In genomic region chr17:12718251-12718650, GRCm38 (mm10) we compare ENCODE assay signal across 15 mouse cellular contexts. TPM values are rescaled to one million over a fixed set of nuclear protein-coding genes. Genes with fewer than 3 reads are reported as not detected.
DNase-seq lines count a peak whose midpoint lies in the region; ATAC-seq and TF ChIP-seq lines count a peak whose summit lies in the region.
"Had no signal": no experiment of that assay in that cellular context is flagged by ENCODE, and none has a peak within 500 bp of the region (broad histone marks: within the 10 kb centered on the region; RNA-seq: fewer than 3 reads in every experiment).

No protein-coding gene starts in this region.

- H3K36me3 ChIP-seq in forebrain, embryonic 15.5 days: peaks cover 53% of the 10 kb centered on the region
- peaks cover 83% of the 10 kb centered on the region for H3K36me3 ChIP-seq in forebrain, embryonic 12.5 days (replicated peaks)
- peaks cover 5% of the 10 kb centered on the region; the same call in 1 of the 2 replicates for H3K36me3 ChIP-seq in intestine, embryonic 16.5 days (ENCODE audit: control insufficient read depth, insufficient read depth, low read length)
- peaks cover 58% of the 10 kb centered on the region for H3K36me3 ChIP-seq in intestine, postnatal 0 days (ENCODE audit: control insufficient read depth, insufficient read depth)
- peaks cover 18% of the 10 kb centered on the region for H3K36me3 ChIP-seq in stomach, embryonic 15.5 days
- H3K36me3 ChIP-seq in stomach, postnatal 0 days (ENCODE audit: control insufficient read depth, insufficient read depth, low read length): peaks cover 11% of the 10 kb centered on the region

- H3K4me2 ChIP-seq in forebrain, embryonic 15.5 days (replicated peaks): no peak overlapping the region
- H3K4me2 ChIP-seq in forebrain, embryonic 12.5 days: no peak overlapping the region
- no peak overlapping the region for H3K4me2 ChIP-seq in intestine, embryonic 16.5 days (ENCODE audit: low read depth, low read length)
- no peak overlapping the region for H3K4me2 ChIP-seq in intestine, postnatal 0 days (replicated peaks; ENCODE audit: low read depth)
- H3K4me2 ChIP-seq in stomach, embryonic 15.5 days: no peak overlapping the region
- H3K4me2 ChIP-seq in stomach, postnatal 0 days (replicated peaks; ENCODE audit: low read depth): no peak overlapping the region

- no peak overlapping the region for H3K4me3 ChIP-seq in forebrain, embryonic 15.5 days
- no peak overlapping the region for H3K4me3 ChIP-seq in forebrain, embryonic 12.5 days (replicated peaks)
- H3K4me3 ChIP-seq in intestine, embryonic 16.5 days (ENCODE audit: low read length): no peak overlapping the region
- H3K4me3 ChIP-seq in intestine, postnatal 0 days (ENCODE audit: low read depth, low read length): no peak overlapping the region
- no peak overlapping the region for H3K4me3 ChIP-seq in stomach, embryonic 15.5 days (replicated peaks)
- no peak overlapping the region for H3K4me3 ChIP-seq in stomach, postnatal 0 days (ENCODE audit: low read depth, low read length)
- H3K4me3 ChIP-seq: myocyte had no signal

- H3K27ac ChIP-seq in forebrain, embryonic 15.5 days (replicated peaks): peak overlapping the region; percentile 49; the same call in 1 of the 2 replicates
- H3K27ac ChIP-seq in forebrain, embryonic 12.5 days: no peak overlapping the region
- 0 out of 2 replicates have a peak overlapping the region, but pooled peaks have one; percentile 25 for H3K27ac ChIP-seq in intestine, embryonic 16.5 days (ENCODE audit: low read length)
- no peak overlapping the region for H3K27ac ChIP-seq in intestine, postnatal 0 days (ENCODE audit: low read depth, low read length)
- H3K27ac ChIP-seq in stomach, embryonic 15.5 days: peak overlapping the region; percentile 52; the same call in 1 of the 2 replicates
- H3K27ac ChIP-seq in stomach, postnatal 0 days (replicated peaks): no peak overlapping the region
- H3K27ac ChIP-seq: macrophage had no signal

- H3K9ac ChIP-seq in forebrain, embryonic 15.5 days (replicated peaks): no peak overlapping the region
- no peak overlapping the region for H3K9ac ChIP-seq in forebrain, embryonic 12.5 days
- no peak overlapping the region for H3K9ac ChIP-seq in intestine, embryonic 16.5 days (ENCODE audit: low read depth, low read length)
- H3K9ac ChIP-seq in intestine, postnatal 0 days (ENCODE audit: low read depth, low read length): no peak overlapping the region
- H3K9ac ChIP-seq in stomach, embryonic 15.5 days: no peak overlapping the region
- H3K9ac ChIP-seq in stomach, postnatal 0 days (ENCODE audit: low read length): no peak overlapping the region

- ATAC-seq in forebrain, embryonic 15.5 days (replicated peaks): peak; percentile 87
- ATAC-seq in forebrain, embryonic 12.5 days (ENCODE audit: low FRiP score): no peak
- ATAC-seq in intestine, embryonic 16.5 days: no peak
- no peak for ATAC-seq in intestine, postnatal 0 days
- no peak for ATAC-seq in stomach, embryonic 15.5 days (ENCODE audit: insufficient read depth, low FRiP score, low read depth)
- ATAC-seq in stomach, postnatal 0 days (ENCODE audit: low FRiP score, low TSS enrichment): no peak

- no peaks in the 10 kb centered on the region for H3K9me3 ChIP-seq in forebrain, embryonic 15.5 days
- no peaks in the 10 kb centered on the region for H3K9me3 ChIP-seq in forebrain, embryonic 12.5 days
- no peaks in the 10 kb centered on the region for H3K9me3 ChIP-seq in intestine, embryonic 16.5 days (ENCODE audit: control insufficient read depth, low read length)
- H3K9me3 ChIP-seq in intestine, postnatal 0 days (ENCODE audit: control insufficient read depth): no peaks in the 10 kb centered on the region
- H3K9me3 ChIP-seq in stomach, embryonic 15.5 days: no peaks in the 10 kb centered on the region
- H3K9me3 ChIP-seq in stomach, postnatal 0 days (ENCODE audit: control insufficient read depth, low read length): no peaks in the 10 kb centered on the region

- TF ChIP-seq EP300 in stomach, postnatal 0 days (optimal IDR thresholded peaks at IDR 0.05): no peak

- DNase-seq in stomach, postnatal 0 days (ENCODE audit: low spot score): no peak
- DNase-seq in adrenal gland, adult 18-20 months (ENCODE audit: low spot score in 2 of 2): no peak
- no peak for DNase-seq in kidney, postnatal 4 days
- DNase-seq: adrenal gland, postnatal 36 days; B cell, adult 2 months; kidney, adult 8-10 months; thymus, adult 18-20 months had no signal

- 78% methylated on average over 7 of the region's 7 CpGs for WGBS in forebrain, embryonic 15.5 days
- WGBS in forebrain, embryonic 12.5 days: 88% methylated on average over 7 of the region's 7 CpGs
- WGBS in intestine, embryonic 16.5 days: 43% methylated on average over 7 of the region's 7 CpGs
- WGBS in intestine, postnatal 0 days: 42% methylated on average over 7 of the region's 7 CpGs
- 51% methylated on average over 7 of the region's 7 CpGs for WGBS in stomach, embryonic 15.5 days
- WGBS in stomach, postnatal 0 days: 52% methylated on average over 7 of the region's 7 CpGs

- peaks cover 9% of the 10 kb centered on the region; the same call in 1 of the 2 replicates for H3K4me1 ChIP-seq in forebrain, embryonic 15.5 days
- no peaks in the 10 kb centered on the region for H3K4me1 ChIP-seq in forebrain, embryonic 12.5 days
- H3K4me1 ChIP-seq in intestine, embryonic 16.5 days (ENCODE audit: control insufficient read depth, insufficient read depth, low read length): peaks cover 7% of the 10 kb centered on the region
- peaks cover 13% of the 10 kb centered on the region; the same call in 1 of the 2 replicates for H3K4me1 ChIP-seq in intestine, postnatal 0 days (replicated peaks; ENCODE audit: control insufficient read depth, insufficient read depth, low read length)
- peaks cover 11% of the 10 kb centered on the region; the same call in 1 of the 2 replicates for H3K4me1 ChIP-seq in stomach, embryonic 15.5 days
- H3K4me1 ChIP-seq in stomach, postnatal 0 days (replicated peaks; ENCODE audit: control insufficient read depth, insufficient read depth): no peaks in the 10 kb centered on the region

- TF ChIP-seq CTCF in intestine, postnatal 0 days (IDR thresholded peaks at IDR 0.05; ENCODE audit: low read depth): no peak
- no peak for TF ChIP-seq CTCF in stomach, postnatal 0 days (IDR thresholded peaks at IDR 0.05; ENCODE audit: low read depth)

- no peaks in the 10 kb centered on the region for H3K27me3 ChIP-seq in forebrain, embryonic 15.5 days
- H3K27me3 ChIP-seq in forebrain, embryonic 12.5 days: no peaks in the 10 kb centered on the region
- no peaks in the 10 kb centered on the region for H3K27me3 ChIP-seq in intestine, embryonic 16.5 days (replicated peaks; ENCODE audit: control insufficient read depth, insufficient read depth, low read length)
- H3K27me3 ChIP-seq in intestine, postnatal 0 days (replicated peaks; ENCODE audit: control insufficient read depth, insufficient read depth, low read length): no peaks in the 10 kb centered on the region
- H3K27me3 ChIP-seq in stomach, embryonic 15.5 days (replicated peaks): no peaks in the 10 kb centered on the region
- H3K27me3 ChIP-seq in stomach, postnatal 0 days (ENCODE audit: control insufficient read depth, insufficient read depth, low read length): no peaks in the 10 kb centered on the region

RNA-seq across cellular contexts. Expression of gene Slc22a1, which starts 42.6 kb away (rescaled TPM):
- not detected in 2 replicates for polyA plus RNA-seq in forebrain, embryonic 15.5 days (2015; fragmentation: Nextera tagmentation; extraction: Ambion mirVana)
- 0.10 TPM in 1 of 2 replicates, not detected in the other for polyA plus RNA-seq in forebrain, embryonic 12.5 days (2016; fragmentation: Nextera tagmentation; extraction: Ambion mirVana)
- 0.31 and 0.32 TPM in 2 replicates for polyA plus RNA-seq in intestine, embryonic 16.5 days (2015; fragmentation: Nextera tagmentation; extraction: Ambion mirVana)
- 2.1 and 3.1 TPM in 2 replicates for polyA plus RNA-seq in intestine, postnatal 0 days (2015; fragmentation: Nextera tagmentation; extraction: Ambion mirVana)
- polyA plus RNA-seq in stomach, embryonic 15.5 days (2015; fragmentation: Nextera tagmentation; extraction: Ambion mirVana): 0.17 and 1.1 TPM in 2 replicates
- polyA plus RNA-seq in stomach, postnatal 0 days (2015; fragmentation: Nextera tagmentation; extraction: Ambion mirVana): 7.9 and 10.4 TPM in 2 replicates
- total RNA-seq in adrenal gland, adult 18-20 months (2021): under 1 TPM in 1 of 2 experiments, not detected in 1; 0.43 TPM
- polyA plus RNA-seq: limb, embryonic 11.5 days; macrophage; myocyte had no signal

RNA-seq across cellular contexts. Expression of gene Igf2r, which starts 51.2 kb away (rescaled TPM):
- 10.8 and 11.0 TPM in 2 replicates for polyA plus RNA-seq in forebrain, embryonic 15.5 days (2015; fragmentation: Nextera tagmentation; extraction: Ambion mirVana)
- 22.7 TPM in 2 replicates for polyA plus RNA-seq in forebrain, embryonic 12.5 days (2016; fragmentation: Nextera tagmentation; extraction: Ambion mirVana)
- 26.6 and 36.2 TPM in 2 replicates for polyA plus RNA-seq in intestine, embryonic 16.5 days (2015; fragmentation: Nextera tagmentation; extraction: Ambion mirVana)
- polyA plus RNA-seq in intestine, postnatal 0 days (2015; fragmentation: Nextera tagmentation; extraction: Ambion mirVana): 25.1 and 28.7 TPM in 2 replicates
- polyA plus RNA-seq in stomach, embryonic 15.5 days (2015; fragmentation: Nextera tagmentation; extraction: Ambion mirVana): 35.1 and 36.1 TPM in 2 replicates
- polyA plus RNA-seq in stomach, postnatal 0 days (2015; fragmentation: Nextera tagmentation; extraction: Ambion mirVana): 9.4 and 9.6 TPM in 2 replicates
- 10 to 100 TPM; 55.8 to 67.8 TPM for total RNA-seq in adrenal gland, adult 18-20 months (2021)

Comparison
In these comparisons a context has a peak if more than half of its experiments do, and no peak if none do; other contexts are left out.
1. H3K27ac ChIP-seq: peak in forebrain, embryonic 15.5 days (single experiment), intestine, embryonic 16.5 days (single experiment) and stomach, embryonic 15.5 days (single experiment); none in forebrain, embryonic 12.5 days (single experiment), intestine, postnatal 0 days (single experiment) and stomach, postnatal 0 days (single experiment).